Mouse (Mus musculus) kidney, adult 2 months (tissue): ENCODE results near the gene Fam241b.

Experiments
- CTCF ChIP-seq: fragments of 200-500 bp; conservative IDR thresholded peaks from 2 replicates; pipeline ENCODE4 v1.5.1; 2011; ENCODE audit warnings: low read depth, mild to moderate bottlenecking, control low read depth, low read length, moderate library complexity, mixed read lengths; ENCODE audit not compliant: insufficient read depth, insufficient read length
- POLR2A ChIP-seq: fragments of 200-500 bp; IDR thresholded peaks from one replicate; pipeline ENCODE4 v1.6.1; 2011; ENCODE audit warnings: low read depth, low read length, control low read depth

GRCm38 (mm10) chr10:62068532-62068931 lies 75.2 kb downstream of the Fam241b start:
- TF ChIP-seq CTCF (no peak), POLR2A (no peak)
